Mouse (Mus musculus) neural tube, embryonic 15.5 days (tissue): ENCODE measurements at regions not wholly inside any gene's neighbourhood (a gene's known extent, or its start where the extent isn't known, plus 50 kb on each side); places are given as distances from the start of the nearest gene placed in this dataset.

ENCODE experiments used
- ATAC-seq: fragments of 200-750 bp; cut with Nextera tagmentation; 2 replicates; pipeline ENCODE4 v1.8.0; 2017; ENCODE audit warnings: mild to moderate bottlenecking, moderate TSS enrichment, moderate library complexity; ENCODE audit not compliant: low FRiP score
- H3K27ac ChIP-seq: fragments of 300-500 bp; sonication (generic); replicated peaks from 2 replicates; pipeline ENCODE4 v1.5.1; 2015; ENCODE audit warnings: mild to moderate bottlenecking, inconsistent platforms
- H3K27me3 ChIP-seq: fragments of 300-500 bp; sonication (generic); replicated peaks from 2 replicates; pipeline ENCODE4 v1.6.1; 2015; ENCODE audit warnings: inconsistent platforms
- H3K36me3 ChIP-seq: fragments of 300-500 bp; sonication (generic); 2 replicates; pipeline ENCODE4 v1.6.1; 2015; ENCODE audit warnings: inconsistent platforms
- H3K4me1 ChIP-seq: fragments of 300-500 bp; sonication (generic); 2 replicates; pipeline ENCODE4 v1.6.1; 2015; ENCODE audit warnings: inconsistent platforms
- H3K4me2 ChIP-seq: fragments of 300-500 bp; sonication (generic); 2 replicates; pipeline ENCODE4 v1.6.1; 2015; ENCODE audit warnings: inconsistent platforms, mild to moderate bottlenecking, moderate library complexity
- H3K4me3 ChIP-seq: fragments of 300-500 bp; sonication (generic); replicated peaks from 2 replicates; pipeline ENCODE4 v1.5.1; 2015; ENCODE audit warnings: mild to moderate bottlenecking, inconsistent platforms
- H3K9ac ChIP-seq: fragments of 300-500 bp; sonication (generic); replicated peaks from 2 replicates; pipeline ENCODE4 v1.6.1; 2015; ENCODE audit warnings: mild to moderate bottlenecking, inconsistent platforms
- H3K9me3 ChIP-seq: fragments of 300-500 bp; sonication (generic); replicated peaks from 2 replicates; pipeline ENCODE4 v1.6.1; 2016; ENCODE audit warnings: inconsistent platforms
- WGBS: fragments of 180-500 bp; shearing (Covaris S2); methylation state at CpG from one replicate; pipeline ENCODE4 v1.1.7; 2015; ENCODE audit warnings: mixed read lengths; 5-methylcytosine and 5-hydroxymethylcytosine counted together

DNA sequence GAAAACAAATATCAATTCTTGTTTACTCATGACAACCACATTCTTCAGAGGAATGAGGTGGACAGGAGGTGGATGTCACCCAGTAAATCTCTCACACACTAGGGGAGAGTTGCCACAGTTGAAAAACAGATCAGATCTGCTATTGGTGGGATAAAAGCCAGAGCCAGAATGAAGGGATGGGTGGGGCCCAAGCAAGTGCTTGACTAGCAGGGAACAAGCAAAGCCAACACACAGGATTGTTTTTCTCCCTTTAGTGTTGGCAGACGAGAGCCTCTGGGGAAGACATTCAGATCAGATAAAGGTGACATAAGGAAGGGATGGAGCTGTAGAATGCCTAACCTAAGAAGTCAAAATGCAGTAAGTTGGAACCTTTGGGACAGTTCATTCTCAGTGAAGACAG lies 153.5 kb upstream of the Usp24 start:
- Histone ChIP-seq H3K4me1 (no peaks in the 10 kb centered on the region), H3K4me2 (no peak overlapping the region), H3K27me3 (no peaks in the 10 kb centered on the region), H3K4me3 (no peak overlapping the region), H3K36me3 (no peaks in the 10 kb centered on the region), H3K9ac (no peak overlapping the region), H3K9me3 (no peaks in the 10 kb centered on the region), H3K27ac (no peak overlapping the region)
- no peak for ATAC-seq
- 77% methylated on average over 1 of the region's 1 CpGs for WGBS

GRCm38 (mm10) chr4:106163220-106163619 lies 152.8 kb upstream of the Usp24 start:
- H3K27ac ChIP-seq = no peak overlapping the region
- H3K9me3 ChIP-seq = no peaks in the 10 kb centered on the region
- H3K4me3 ChIP-seq = no peak overlapping the region
- no peak for ATAC-seq
- no peak overlapping the region for H3K4me2 ChIP-seq
- H3K36me3 ChIP-seq = no peaks in the 10 kb centered on the region
- H3K4me1 ChIP-seq = no peaks in the 10 kb centered on the region
- no peak overlapping the region for H3K9ac ChIP-seq
- no peaks in the 10 kb centered on the region for H3K27me3 ChIP-seq

- whole genome bisulfite sequencing = 81% methylated on average over 4 of the region's 4 CpGs
- no peaks in the 10 kb centered on the region for H3K36me3 ChIP-seq
- H3K27ac ChIP-seq = no peak overlapping the region
- no peak overlapping the region for H3K4me2 ChIP-seq
- no peak overlapping the region for H3K9ac ChIP-seq
- ATAC-seq = no peak
- no peaks in the 10 kb centered on the region for H3K4me1 ChIP-seq
- no peak overlapping the region for H3K4me3 ChIP-seq
- no peaks in the 10 kb centered on the region for H3K9me3 ChIP-seq
- H3K27me3 ChIP-seq = no peaks in the 10 kb centered on the region
Measured at GRCm38 (mm10) chr4:106167716-106168115, 148.3 kb upstream of the Usp24 start.

- WGBS = 80% methylated on average over 6 of the region's 6 CpGs
- H3K4me3 ChIP-seq = no peak overlapping the region
- no peak for ATAC-seq
- H3K36me3 ChIP-seq = no peaks in the 10 kb centered on the region
- H3K27ac ChIP-seq = no peak overlapping the region
- H3K4me2 ChIP-seq = no peak overlapping the region
- H3K9ac ChIP-seq = no peak overlapping the region
- H3K4me1 ChIP-seq = no peaks in the 10 kb centered on the region
- H3K27me3 ChIP-seq = no peaks in the 10 kb centered on the region
- no peaks in the 10 kb centered on the region for H3K9me3 ChIP-seq
Measured at GRCm38 (mm10) chr4:106168741-106169140, 147.3 kb upstream of the Usp24 start.

- no peak overlapping the region for H3K9ac ChIP-seq
- WGBS = 92% methylated on average over 4 of the region's 4 CpGs
- no peak overlapping the region for H3K4me3 ChIP-seq
- H3K27me3 ChIP-seq = no peaks in the 10 kb centered on the region
- no peak overlapping the region for H3K27ac ChIP-seq
- no peaks in the 10 kb centered on the region for H3K36me3 ChIP-seq
- no peak for ATAC-seq
- H3K9me3 ChIP-seq = no peaks in the 10 kb centered on the region
- no peaks in the 10 kb centered on the region for H3K4me1 ChIP-seq
- no peak overlapping the region for H3K4me2 ChIP-seq
Measured at GRCm38 (mm10) chr4:106169466-106169865, 146.5 kb upstream of the Usp24 start.

DNA sequence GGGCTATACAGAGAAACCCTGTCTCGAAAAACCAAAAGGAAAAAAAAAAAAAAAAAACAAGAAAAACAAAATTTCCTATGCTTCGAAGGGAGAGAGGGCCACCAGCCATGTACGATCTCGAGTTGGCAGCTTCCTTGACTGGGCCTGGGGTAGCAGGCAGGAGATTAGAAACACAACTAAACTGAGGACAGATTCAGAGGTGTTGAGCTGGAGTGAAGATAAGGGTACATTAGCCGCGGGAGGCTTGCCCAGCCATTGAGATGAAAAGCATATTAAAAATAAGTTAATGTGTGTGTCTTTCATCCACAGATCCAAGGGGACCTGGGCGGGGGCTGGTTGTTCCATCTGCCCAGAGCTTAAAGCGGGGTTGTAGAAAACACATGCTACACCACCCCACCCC lies 145.3 kb upstream of the Usp24 start:
- H3K4me1 ChIP-seq = no peaks in the 10 kb centered on the region
- H3K4me3 ChIP-seq = no peak overlapping the region
- H3K27ac ChIP-seq = no peak overlapping the region
- H3K4me2 ChIP-seq = no peak overlapping the region
- 93% methylated on average over 8 of the region's 8 CpGs for WGBS
- H3K9ac ChIP-seq = no peak overlapping the region
- no peaks in the 10 kb centered on the region for H3K36me3 ChIP-seq
- no peak for ATAC-seq
- no peaks in the 10 kb centered on the region for H3K9me3 ChIP-seq
- no peaks in the 10 kb centered on the region for H3K27me3 ChIP-seq

DNA sequence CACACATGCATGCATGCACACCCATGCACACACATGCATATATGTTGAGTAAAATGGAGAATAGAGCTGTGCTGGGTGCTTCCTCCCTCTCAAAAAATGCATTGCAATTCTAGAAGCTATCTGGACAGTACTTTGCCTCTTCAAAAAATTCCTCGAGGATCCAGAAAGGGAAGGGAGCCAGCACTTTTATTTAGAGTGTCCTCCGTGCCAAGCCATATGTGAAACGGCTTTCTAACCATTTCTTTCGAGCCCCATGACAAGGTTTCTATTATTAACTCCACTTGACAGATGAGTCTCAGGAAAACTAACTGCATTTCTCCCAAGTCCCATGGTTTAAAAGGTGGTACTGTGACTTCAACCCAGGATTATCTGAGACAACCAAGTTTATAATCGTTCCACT lies 140.7 kb upstream of the Usp24 start:
- Histone ChIP-seq H3K4me2 (no peak overlapping the region), H3K4me3 (no peak overlapping the region), H3K9me3 (no peaks in the 10 kb centered on the region), H3K27ac (no peak overlapping the region), H3K27me3 (no peaks in the 10 kb centered on the region), H3K4me1 (no peaks in the 10 kb centered on the region), H3K36me3 (no peaks in the 10 kb centered on the region), H3K9ac (no peak overlapping the region)
- no peak for ATAC-seq
- 70% methylated on average over 5 of the region's 5 CpGs for WGBS

DNA sequence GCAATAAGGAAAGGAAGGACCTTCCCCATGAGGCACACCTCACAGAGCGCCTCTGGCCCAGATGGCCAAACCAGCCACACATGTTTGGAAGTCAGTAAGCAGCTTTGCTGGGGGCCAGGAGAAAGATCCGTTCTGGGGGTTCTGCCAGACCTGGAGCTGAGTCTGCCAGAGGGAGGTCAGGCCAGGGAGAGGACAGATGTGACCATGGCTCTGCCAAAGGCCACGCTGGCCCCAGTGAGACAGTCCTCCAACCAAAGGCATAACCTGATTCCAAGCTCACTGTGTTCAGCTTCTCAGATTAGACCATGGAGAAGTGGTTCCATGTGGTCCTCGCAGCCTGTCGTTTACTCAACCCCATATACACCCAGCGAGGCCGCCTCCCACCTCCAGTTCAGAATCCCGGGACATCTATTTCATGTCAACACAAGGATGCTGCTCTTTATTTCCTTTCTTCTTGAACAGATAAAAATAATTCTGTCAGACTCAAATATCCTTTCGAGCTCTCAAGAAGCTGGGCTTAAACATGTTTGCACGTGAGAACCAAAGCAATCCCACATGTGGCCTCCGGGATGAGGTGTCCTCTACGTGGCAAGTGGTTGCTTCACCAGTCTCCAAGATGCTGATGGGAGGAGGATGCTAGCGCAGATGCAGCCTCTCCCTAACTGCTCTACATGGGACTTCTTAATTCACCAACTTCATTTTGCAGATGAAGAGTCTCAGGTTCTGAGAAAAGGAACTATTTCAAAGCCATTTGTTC lies 130.1 kb upstream of the Usp24 start:
- WGBS = 88% methylated on average over 13 of the region's 13 CpGs

GRCm38 (mm10) chr4:106186684-106187083 lies 129.3 kb upstream of the Usp24 start:
- no peak for ATAC-seq

More for the DNA sequence above, 130.1 kb upstream of the Usp24 start:
- no peaks in the 10 kb centered on the region for H3K27me3 ChIP-seq
- H3K4me1 ChIP-seq = no peaks in the 10 kb centered on the region
- no peak overlapping the region for H3K4me3 ChIP-seq
- ATAC-seq = no peak
- no peak overlapping the region for H3K9ac ChIP-seq
- no peaks in the 10 kb centered on the region for H3K36me3 ChIP-seq
- H3K27ac ChIP-seq = no peak overlapping the region
- no peak overlapping the region for H3K4me2 ChIP-seq
- no peaks in the 10 kb centered on the region for H3K9me3 ChIP-seq

DNA sequence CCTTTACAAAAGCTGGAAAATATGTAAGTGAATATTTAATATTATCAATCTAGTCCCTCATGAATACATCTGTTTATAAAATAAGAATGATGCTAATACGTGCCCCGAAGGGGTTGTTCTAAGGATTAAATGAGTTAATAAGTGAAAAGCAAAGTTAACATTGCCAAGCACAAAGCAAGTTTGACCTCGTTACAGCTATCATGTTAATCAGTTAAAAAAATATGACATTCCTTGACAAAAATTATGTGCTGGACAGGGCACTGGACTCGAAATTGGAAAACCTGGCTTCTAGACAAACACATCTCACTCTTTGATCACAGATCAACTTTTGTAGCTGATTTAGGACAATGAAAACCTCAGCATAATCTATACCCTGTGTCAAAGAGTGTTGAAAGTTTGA lies 125.8 kb upstream of the Usp24 start:
- Histone ChIP-seq H3K4me3 (no peak overlapping the region), H3K27ac (no peak overlapping the region), H3K36me3 (no peaks in the 10 kb centered on the region), H3K4me2 (no peak overlapping the region), H3K27me3 (no peaks in the 10 kb centered on the region), H3K9me3 (no peaks in the 10 kb centered on the region), H3K4me1 (no peaks in the 10 kb centered on the region), H3K9ac (no peak overlapping the region)
- no peak for ATAC-seq
- 84% methylated on average over 4 of the region's 4 CpGs for WGBS

More at GRCm38 (mm10) chr4:106186684-106187083, 129.3 kb upstream of the Usp24 start:
- 92% methylated on average over 7 of the region's 7 CpGs for WGBS
- Histone ChIP-seq H3K36me3 (no peaks in the 10 kb centered on the region), H3K9ac (no peak overlapping the region), H3K4me1 (no peaks in the 10 kb centered on the region), H3K27ac (no peak overlapping the region), H3K27me3 (no peaks in the 10 kb centered on the region), H3K9me3 (no peaks in the 10 kb centered on the region), H3K4me2 (no peak overlapping the region), H3K4me3 (no peak overlapping the region)

GRCm38 (mm10) chr4:106191331-106191730 lies 124.7 kb upstream of the Usp24 start:
- Histone ChIP-seq H3K4me1 (no peaks in the 10 kb centered on the region), H3K4me2 (no peak overlapping the region), H3K36me3 (no peaks in the 10 kb centered on the region), H3K27me3 (no peaks in the 10 kb centered on the region), H3K9me3 (no peaks in the 10 kb centered on the region), H3K27ac (no peak overlapping the region), H3K9ac (no peak overlapping the region), H3K4me3 (no peak overlapping the region)
- WGBS = 88% methylated on average over 8 of the region's 8 CpGs
- ATAC-seq = no peak

DNA sequence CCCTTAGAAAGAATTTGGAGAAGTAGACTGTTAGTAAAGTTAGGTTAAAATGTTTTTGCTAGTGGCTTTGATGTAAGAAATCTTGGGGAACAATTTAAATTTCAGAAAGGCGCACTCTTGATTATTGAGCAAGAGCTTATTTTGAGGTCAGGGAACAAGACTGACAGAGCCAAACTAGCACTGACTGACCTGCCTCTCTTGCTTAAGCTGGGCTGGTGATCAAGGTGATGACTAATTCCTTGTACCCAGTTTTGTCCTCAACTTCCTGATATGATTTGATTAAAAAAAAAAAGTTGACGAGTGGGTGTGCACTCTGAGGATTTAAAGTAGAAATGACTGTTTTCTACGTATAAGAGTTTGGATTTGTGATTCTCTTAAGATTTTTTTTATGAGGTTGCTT lies 124.2 kb upstream of the Usp24 start:
- Histone ChIP-seq H3K4me1 (no peaks in the 10 kb centered on the region), H3K4me3 (no peak overlapping the region), H3K9ac (no peak overlapping the region), H3K27ac (no peak overlapping the region), H3K4me2 (no peak overlapping the region), H3K36me3 (no peaks in the 10 kb centered on the region), H3K9me3 (no peaks in the 10 kb centered on the region), H3K27me3 (no peaks in the 10 kb centered on the region)
- 91% methylated on average over 3 of the region's 3 CpGs for WGBS
- no peak for ATAC-seq
